Mouse (Mus musculus): Measurements from ENCODE around the gene Ddx50. TPM values are rescaled to one million over a fixed set of nuclear protein-coding genes. Genes with fewer than 3 reads are reported as not detected.

Ddx50 gene
- total RNA-seq (2022), result 100 to 1,000 TPM; 110 to 134 (median 120) TPM

DNA sequence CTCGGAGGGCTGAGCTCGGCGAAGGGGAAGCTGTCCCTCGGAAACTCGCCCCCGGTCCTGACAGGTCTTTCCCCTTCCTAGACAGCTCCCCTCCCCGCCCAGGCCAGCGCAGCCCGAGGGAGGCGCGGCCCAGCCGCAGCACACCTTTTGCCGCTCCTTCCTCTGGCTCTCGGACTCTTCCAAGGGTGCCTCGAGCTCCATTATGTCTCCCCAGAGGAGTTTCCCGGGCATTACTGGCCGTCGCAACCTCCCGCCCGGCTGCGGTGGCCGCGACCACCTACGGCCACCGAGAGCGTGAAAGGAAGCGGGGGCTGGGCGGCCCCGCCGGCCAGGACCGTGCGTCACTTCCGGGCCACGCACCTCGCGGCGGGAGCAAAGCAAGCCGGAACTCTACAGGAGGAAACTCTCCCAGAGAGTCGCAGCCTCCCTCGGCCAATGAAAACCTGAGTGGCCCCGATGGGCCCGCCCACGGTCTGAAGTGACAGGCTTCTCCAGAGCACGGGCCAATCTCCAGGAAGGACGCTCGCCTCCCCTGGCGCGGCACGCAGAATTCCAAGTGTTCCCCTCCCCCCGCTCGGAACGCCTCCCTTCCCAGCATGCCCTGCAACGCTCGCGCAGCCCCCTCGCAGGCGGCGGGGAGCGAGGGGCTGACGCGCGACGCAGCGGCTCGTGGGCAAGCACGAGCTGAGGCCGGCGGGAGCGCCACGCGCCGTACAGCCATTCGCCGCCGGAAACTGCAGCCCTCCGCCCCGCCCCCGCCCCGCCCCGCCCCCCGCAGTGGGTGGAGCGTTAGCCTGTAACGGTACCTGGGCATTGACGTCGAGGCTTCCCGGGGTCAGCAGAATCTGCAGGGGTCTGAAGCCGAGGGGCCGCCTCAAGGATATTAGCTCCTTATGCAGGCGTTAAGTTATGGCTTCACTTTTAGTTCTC, at the start of gene Ddx50:
Gene Ddx50 (minus strand): TSS at position 338 of the 930 bp plus-strand sequence.
- peak; percentile 100 for DNase-seq

DNA sequence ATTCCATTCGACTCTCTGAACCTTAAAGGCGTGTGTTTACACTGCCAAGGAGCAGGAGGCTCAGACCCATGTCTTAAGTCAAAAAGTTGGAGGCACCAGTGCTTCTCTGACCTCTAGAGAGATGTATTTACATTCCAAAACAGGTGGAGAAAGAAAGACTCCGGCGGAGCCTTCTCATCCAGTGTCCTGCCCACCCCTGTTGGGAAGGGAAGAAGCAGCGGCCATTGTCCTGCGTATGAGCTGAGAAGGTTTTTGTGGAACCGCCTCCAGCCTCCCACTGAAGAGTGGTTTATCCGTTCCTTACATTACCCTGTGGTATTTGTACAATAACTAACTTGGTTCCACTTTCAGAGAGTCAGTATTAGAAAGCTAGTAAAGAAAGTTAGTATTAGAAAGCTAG, 41.8 kb upstream of the Ddx50 start:
- no peak for DNase-seq

DNA sequence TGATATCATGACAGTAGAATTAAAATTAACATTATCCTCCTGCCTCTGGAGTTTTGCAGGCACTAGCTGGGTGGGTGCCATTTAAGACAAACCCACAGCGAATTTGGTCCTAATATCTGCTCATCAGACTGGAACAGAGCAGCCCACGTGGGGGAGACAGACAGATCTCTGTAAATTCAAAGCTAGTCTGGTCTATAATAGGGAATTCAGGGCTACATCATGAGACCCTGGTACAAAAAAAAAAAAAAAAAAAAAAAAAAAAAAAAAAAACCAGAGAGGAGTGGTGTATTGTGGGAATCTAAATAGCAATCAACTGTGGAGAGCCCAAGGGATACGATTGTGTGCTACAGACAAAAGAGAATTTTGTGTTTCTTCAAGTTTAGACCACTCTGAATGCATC, 41.2 kb upstream of the Ddx50 start:
- DNase-seq, result no peak

DNA sequence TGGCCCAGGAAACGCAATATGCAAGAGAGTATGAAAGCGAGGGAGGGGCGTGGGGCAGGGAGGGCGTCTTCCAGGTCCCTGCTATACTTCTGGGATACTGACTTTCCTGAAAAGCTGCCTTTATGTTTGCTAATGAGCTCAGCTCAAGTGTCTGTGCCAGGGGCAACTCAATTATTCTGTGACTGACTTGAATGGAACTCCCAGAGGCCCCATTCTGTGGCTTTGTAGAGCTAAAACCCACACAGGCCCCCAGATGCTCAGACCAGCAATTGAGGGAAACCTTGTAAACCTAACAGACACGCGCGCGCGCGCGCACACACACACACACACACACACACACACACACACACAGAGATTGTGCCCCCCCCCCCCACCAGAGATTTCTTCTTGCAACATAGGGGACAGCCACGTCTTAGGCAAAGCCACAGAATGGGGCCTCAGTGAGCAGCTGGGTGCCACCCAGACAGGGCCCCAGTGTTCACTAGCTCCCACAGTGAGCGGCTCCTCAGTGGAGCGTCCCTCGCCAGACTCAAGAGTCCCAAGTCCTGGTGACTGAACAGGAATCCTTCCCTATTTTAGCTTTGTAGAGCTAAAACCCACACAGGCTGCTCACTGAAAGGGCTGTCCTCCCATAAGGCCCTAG, 36.1 kb upstream of the Ddx50 start:
- DNase-seq, result no peak

DNA sequence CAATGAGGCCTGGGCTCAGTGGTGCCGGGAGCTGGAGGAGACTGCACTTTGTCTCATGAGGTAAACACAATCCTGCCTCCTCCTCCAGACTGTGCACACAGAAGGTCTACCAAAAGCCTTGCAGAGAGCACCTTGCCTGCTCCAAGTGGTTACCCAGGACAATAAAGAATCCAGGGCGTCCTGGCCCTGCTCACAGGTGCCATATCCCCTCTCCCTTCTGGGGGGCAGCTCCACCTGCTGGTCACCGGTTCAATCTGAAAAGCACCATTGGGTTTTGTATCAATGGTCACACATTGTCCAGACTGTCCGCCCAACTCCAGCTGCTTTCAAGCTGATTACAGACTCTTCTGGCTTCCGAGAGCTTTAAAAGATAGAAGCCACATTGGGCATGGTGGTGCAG, 32.0 kb upstream of the Ddx50 start:
- no peak for DNase-seq

DNA sequence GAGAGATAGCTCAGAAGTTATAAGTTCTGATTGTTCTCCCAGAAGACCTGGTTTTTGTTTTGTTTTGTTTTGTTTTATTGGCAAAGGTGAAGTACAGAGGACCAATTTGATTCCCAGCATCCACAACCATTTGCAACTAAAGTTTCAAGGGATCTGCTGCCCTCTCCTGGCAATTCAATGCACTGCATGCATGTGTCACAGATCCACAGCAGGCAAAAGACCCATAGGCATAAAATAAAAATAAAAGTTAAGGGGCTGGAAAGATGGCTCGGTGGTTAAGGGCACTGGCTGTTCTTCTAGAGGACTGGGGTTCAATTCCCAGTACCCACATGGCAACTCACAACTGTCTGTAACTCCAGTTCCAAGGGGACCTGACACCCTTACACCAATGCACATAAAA, 28.8 kb upstream of the Ddx50 start:
- no peak for DNase-seq

DNA sequence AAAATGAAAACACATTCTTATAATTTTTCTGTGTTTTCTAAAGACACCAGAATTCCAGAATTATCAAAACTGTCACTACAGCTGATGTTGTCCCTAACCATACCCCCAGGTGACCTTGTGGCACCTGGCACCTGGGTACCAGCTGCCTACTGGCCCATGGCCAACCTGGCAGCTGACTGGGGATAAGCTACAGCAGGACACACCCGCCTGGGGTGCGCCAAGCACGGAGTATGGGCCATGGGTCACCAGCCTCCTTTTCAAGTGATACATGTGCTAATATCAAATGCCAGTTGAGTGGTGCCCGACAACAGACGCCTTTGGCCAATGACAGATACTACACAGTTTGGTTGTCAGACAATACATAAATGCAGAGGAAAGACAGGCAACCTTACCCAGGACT, 26.3 kb upstream of the Ddx50 start:
- DNase-seq, result no peak

DNA sequence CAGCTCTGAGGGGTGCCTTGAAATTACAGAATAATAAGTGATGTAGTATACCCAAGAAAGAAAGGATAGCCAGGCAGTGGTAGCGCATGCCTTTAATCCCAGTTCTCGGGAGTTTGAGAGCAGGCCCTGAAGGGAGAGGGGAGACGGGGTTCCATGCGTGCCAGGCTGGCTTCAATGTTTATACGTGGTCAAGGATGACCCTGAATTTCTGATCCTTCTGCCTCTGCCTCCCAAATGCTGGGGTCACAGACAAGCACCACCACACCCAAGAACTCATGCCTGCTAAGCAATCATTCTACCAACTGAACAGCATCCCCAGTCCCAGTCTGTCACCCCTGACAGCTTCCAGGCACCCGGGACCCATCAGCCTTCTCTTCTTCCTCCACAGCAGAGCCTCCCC, 25.2 kb upstream of the Ddx50 start:
- DNase-seq, result no peak

DNA sequence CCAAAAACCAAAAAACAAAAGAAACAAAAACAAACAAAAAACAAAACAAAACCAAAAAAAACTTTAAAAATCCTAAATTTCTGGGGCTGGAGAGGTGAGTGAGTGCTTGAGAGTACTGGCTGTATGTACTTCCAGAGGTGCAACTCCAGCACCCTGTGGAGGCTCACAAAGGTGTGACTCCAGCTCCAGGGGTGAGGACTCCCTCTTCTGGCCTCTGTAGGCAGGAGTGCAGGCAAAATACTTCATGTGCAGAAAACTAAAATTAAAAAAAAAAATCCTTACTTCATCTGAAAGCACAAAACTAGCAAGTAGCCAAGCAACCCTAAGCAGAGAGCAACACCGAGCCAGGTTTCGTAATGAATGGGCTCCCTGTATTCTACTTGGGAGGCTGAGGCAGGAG, 21.3 kb upstream of the Ddx50 start:
- no peak for DNase-seq

DNA sequence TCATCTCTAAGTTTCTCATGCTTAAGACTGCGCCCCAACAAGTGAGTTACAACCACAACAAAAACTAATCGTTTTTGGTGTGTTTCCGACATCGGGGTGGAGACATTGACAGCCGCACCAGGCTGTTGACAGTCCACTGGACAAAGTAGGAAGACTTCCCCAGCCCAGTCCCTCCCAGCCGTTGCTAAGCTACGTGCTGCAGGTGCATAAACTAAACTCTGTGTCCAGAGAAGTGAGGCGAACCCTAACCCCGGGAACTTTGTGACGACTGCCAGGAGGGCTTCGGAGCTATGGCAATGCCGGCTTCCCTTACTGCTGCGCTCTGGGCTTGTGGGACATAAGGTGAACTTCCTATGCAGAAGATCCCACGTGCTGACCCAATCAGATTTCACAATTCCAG, 18.2 kb upstream of the Ddx50 start:
- no peak for DNase-seq

DNA sequence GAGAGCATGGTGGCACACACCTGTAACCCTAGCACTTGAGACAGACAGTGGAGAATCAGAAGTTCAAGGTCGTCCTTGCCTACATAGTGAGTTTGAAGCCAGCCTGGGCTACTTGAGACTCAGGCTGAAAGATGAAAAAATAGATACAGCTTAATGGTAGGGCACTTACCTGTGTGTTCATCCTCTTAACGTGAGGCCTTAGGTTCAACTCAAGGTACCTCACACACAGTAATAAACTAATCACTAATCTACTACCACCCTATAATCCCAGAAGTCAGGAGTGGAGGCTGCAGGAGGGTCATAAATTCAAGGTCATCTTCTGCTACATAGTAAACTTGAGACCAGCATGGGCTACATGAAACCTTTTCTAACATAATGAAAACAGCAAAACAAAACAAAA, 17.4 kb upstream of the Ddx50 start:
- DNase-seq, result no peak

DNA sequence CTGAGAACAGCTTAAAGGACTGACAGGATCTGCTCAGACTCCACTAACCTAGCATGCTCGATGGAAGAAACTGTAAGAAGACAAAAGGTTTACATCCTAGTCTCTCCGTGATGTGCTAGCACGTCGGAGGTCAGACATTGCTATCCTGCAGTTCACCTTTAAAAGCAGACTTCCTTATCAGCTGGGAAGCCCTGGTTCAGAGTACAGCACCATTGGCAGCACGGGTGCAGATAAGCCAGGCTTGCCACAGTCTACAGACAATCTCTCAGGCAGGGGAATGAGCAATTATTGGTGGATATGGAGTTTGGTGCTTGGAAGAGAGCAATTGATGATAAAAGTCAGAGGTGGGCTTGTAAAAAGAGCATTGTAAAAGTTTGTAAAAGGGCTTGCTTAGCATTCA, 17.0 kb upstream of the Ddx50 start:
- DNase-seq, result no peak

DNA sequence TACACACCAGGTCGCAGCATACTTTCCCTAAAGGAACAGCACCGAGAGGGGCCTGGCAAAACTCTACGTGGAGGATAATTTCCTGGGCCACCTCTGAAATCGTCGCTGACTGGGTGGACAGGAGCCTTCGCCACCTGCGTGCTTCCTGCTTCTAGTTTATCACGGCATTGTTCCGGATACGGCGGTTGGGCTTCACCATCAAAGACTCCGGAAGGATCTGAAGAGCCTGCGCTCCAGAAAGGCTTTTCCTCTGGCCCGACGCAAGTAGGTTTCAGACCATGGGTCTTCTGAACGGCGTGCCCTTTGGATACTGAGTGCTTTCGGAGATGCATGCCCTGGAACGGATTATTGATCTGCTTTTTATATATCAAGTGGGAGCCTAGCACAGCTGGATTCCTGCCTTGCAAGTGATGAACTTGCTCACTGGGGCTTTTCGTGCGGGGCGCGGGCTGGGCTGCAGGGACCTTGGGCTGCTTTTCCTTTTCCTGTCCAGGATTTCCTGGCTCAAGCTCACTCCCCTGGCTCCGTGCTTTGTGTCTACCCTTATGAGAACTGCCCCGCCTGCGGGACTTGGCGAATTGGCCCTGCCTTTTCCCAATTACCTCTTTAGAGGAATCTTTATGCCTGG, 14.1 kb upstream of the Ddx50 start:
- DNase-seq, result peak; percentile 12

DNA sequence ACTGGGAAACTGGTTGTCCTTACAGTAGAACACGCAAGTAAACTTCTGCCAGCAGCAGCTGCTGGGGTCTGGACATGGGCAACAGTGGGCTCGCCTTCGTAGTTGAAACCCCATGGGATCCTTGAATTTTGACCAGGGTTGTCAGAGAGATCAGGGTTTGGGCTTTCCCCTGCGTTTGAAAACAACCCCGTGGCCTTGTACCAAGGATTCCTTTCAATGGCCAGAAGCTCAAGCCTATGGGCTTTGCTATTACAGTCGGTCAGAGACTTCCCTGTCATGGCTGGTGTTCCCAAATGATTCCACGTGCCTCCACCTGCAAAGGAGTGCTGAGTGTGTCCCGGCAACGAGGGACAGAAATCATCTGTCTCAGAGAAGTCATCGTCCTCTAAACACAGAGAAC, 13.2 kb upstream of the Ddx50 start:
- no peak for DNase-seq

DNA sequence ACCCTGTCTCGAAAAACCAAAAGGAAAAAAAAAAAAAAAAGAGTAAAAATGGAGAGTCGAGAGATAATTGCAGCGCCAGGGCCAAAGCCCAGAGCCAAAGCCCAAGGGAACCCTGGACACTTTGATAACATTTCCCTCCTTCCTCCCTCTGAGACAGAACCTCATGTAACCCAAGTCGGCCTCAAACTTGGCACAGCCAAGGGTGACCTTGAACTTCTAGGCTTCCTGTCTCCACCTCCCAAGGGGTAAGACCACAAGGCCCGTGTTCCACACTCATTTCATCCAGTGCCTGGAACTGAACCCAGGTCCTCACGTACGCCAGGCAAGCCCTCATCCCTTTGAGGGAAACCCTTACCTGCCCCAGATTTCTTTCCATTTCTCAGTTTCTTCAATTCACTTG, 5.7 kb upstream of the Ddx50 start:
- no peak for DNase-seq

DNA sequence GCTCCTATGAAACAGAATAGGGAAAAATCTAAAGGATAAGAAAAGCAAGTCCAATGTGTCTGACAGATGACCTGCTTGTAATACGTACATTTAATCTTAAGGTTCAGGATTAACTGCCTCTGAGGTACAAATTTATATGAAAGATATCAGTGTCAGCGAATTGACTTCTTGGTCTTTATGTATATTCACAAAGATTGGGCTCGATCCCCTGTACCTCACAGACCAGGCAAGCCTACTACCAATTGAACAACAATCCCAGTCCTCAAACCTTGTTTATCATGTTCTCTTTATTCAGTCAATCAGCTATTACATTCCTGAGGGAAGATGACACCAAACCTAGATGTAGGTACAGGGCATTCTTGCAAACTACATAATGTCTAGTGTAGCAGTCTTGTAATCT, 943 bp upstream of the Ddx50 start:
- no peak for DNase-seq

DNA sequence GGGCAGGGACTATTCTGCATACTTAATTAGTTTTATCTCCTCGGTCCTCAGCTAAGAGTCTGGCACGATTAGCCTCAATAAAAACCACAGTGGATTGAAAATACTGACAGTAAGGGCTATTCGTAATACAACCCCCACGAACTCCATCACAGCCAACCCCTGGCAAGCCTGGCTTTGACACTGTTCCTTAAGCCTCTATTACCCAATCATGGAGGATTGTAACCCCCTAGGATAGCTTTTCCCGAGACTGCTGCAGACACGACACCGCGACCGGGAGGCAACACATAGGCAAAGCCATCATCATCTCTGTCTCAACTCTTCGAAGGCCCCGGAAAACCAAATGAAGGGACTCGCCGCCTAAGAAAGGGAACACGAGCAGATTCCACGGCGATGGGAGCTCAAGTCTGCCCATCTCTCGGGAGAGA, 648 bp downstream of the Ddx50 start:
- DNase-seq, result no peak

DNA sequence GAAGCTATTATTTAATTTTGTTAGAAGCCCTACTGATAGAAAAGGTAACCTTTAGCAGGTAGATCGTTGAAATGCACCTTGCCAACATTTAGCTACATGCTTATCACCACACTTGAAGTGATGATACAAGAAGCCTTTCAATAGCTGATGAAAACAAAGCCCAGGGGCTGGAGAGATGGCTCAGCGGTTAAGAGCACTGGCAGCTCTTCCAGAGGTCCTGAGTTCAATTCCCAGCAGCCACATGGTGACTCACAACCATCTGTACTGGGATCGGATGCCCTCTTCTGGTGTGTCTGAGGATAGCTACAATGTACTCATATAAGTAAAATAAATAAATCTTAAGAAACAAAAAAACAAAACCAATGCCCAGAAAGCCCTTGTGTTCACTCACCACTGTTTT, 46.9 kb downstream of the Ddx50 start:
- no peak for DNase-seq

DNA sequence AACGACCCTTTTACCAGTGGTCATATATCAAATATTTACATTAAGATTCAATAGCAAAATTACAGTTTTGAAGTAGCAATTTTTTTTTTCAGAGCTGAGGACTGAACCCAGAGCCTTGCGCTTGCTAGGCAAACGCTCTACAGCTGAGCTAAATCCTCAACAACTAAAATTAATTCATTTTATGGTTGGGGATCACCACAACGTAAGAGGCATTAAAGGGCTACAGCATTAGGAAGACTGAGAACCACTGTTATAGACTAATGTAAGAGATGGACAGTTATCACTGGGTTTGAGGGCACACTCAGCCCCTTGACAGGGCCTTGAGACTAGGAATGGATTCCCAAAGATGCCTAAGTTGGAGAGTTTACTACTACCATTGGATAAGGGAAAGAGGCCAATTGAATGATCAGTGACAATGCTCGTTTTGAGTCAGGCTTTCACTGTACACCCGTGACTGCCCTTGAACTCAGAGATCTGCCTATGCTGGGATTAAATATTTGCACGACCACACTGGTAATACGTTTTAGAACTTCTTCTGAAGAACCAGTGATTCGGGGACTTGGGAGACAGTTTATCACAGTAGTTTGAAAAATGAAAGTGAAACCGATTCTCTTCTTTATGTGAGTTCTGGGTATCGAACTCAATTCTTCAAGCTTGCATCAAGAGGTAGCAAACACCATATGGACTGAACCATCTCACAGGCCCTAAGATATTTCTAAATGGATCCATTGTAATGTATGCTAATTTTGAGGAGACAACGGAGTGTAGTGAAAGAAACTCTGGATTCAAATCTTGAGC, 47.6 kb downstream of the Ddx50 start:
- no peak for DNase-seq

DNA sequence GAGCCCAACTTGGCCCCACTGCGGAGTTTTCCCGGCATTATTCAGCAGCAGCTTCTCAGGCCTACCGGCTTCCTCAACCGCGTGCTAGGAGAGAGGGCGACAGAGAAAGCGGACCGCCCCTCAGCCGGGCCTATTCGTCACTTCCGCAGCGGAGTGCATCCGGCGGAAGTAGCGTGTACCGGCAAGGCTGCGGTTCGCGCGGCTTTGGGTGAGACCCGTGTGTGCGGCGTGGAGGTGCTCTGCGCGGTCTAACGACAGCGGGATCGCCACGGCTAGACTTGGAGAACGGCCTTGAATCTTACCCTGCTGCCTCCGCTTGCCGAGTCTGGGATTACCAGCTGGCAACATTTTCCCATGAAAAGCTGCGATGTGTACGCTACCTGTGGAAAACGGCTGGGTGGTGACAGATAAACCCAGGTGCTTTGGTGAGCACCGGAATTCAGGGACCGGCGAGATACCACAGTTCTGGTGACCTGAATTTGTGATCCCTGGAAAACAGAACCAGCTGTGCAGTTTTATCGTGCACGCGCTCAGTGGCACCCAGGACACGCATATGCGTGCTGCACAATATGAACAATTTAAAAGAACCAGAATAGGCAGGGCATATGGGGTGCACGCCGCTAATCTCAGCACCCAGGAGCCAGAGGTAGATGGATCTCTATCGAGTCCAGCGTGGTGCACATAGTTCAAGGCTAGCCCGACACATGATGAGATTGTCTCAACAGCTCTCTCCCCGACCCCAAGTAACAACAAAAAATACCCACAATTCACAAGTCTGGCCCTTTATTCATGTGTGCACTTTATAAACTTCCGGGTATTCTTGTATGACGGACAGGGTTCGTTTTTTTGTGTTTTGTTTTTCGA, 48.6 kb downstream of the Ddx50 start, which contains the start of gene Ddx21:
Gene Ddx21 (minus strand): TSS at position 105 of the 864 bp plus-strand sequence.
- peak; percentile 84 for DNase-seq

DNA sequence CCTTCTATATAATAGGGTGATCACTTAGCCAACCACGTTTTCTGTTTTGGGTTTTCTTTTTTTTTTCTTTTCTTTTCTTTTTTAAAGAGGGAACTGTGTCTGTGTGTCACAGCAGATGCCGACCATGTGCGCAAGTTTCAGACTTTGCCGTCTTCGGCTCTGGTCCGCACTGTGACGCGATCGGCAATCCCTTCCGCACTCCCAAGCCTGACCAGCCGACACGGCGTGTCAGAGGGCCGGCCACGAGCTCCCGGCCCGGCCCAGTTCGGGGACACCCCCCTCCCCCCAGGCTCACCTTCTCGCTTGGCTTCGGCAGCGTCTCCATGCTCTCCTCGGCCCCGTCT, 49.2 kb downstream of the Ddx50 start:
- DNase-seq, result no peak
